Mouse (Mus musculus) erythroblast, adult 5-6 weeks (primary cell): ENCODE results near the gene Ccdc28a. TPM values are rescaled to one million over a fixed set of nuclear protein-coding genes. Genes with fewer than 3 reads are reported as not detected.

ENCODE experiments used
- ATAC-seq: replicated peaks from 2 replicates; pipeline ENCODE4 v1.8.0; 2016; ENCODE audit warnings: moderate number of reproducible peaks, mild to moderate bottlenecking, moderate TSS enrichment, inconsistent platforms; ENCODE audit not compliant: poor library complexity, low FRiP score, severe bottlenecking
- total RNA-seq, 2 experiments: library from RNA; stranded (forward) in 1 of 2; stranded (reverse) in 1 of 2; fragments of 150-400 nt in 1 of 2; fragments of 200-764, 138-1000 nt in 1 of 2; gene quantifications; 2 replicates each; pipeline versions ENCODE4 v1.2.3 to v1.2.4; 2015 to 2017; ENCODE audit warnings: low replicate concordance in 2 of 2

Ccdc28a gene
- total RNA-seq, 2 experiments from 2014 or later, result 8.5 to 21.1 TPM

DNA sequence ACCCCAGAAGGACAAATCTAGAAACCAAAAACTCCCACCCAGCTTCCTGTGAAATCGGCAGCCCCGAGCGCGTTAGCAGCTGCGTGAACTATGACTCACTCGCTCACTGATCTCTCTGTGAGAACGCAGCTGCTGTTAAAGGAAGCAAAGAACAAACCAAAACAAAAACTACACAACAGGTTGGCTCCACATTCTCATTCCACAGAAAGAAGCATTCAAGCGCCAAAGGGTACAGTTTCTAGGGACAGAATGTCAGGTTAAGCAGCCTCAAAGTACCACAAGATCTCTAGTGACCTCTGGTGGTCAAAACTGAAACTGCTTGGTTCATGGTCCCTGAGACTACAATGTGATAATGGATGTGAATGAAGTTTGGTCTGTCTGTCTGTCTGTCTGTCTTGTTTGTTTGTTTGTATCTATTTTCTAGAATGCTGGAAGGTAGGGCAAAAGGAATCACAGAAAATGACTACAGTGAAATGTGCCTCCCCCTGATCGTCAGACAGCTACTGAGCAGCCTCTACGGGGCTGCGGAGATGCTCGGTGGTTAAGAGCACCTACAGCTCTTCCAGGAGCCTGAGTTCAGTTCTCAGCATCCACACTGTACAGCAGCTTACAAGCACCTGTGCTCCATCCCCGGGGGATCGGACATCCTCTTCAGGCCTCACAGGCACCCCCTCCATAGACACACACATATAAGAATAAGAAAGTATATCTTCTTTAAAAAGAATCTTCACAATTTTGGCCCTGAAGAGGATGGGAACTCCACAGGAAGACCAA, 37.4 kb downstream of the Ccdc28a start:
- peak; percentile 90 for ATAC-seq

DNA sequence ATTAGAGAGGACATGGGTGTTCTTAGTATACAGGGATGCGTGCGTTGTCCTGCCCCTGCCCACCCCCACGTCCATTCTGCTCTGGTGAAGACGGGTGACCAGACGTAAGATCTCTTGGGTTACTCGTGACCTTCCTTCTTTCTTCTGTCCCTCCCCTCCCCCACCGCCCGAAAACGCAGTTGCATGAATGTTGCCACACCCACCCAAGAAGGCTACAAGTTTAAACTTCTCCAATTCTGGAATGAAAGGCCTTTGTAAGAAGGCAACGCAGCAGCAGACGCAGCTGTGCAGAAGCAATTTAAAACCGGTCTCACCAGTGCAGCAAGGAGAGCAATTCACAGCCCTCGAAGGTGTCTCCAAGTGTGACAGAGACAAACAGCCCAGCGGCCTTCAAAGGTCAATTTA, 40.1 kb downstream of the Ccdc28a start:
- no peak for ATAC-seq

DNA sequence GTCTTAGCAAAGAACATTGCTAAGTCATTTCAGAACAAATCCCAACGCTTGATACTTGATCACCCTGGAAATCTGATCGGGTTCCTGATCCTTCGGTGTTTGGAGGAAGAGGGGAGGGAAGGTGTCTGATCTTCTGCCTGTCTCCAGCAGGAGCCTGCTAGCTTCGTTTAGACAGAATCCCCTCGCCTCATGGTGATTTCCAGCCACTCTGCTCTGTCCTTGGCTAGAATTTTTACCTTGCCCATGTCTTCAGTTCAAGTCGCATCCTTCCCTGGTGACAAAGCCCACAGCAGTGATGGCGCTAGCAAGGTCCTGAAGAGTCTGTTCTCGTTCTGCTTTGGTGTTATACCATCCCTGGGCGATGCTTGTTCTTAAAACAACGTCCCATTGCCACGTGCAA, 40.6 kb downstream of the Ccdc28a start:
- no peak for ATAC-seq

DNA sequence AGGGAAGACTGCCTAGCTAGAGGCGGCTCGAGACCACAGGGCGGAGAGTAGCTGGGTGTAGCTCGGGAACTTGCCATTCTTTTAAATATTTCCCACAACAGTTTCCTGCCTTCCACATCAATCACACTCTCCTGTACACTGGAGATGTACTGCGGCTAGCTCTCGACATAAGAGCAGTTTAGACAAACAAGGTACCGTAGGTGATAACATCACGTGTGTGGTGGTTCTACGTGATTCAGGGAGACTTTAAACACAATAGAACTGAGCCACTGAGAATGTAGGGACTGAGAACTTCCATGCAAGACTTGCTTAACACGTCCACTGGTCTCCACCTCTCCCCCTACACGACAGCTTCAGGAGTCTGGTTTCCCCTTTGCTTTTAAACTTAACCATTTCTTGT, 41.6 kb downstream of the Ccdc28a start:
- ATAC-seq, result no peak

DNA sequence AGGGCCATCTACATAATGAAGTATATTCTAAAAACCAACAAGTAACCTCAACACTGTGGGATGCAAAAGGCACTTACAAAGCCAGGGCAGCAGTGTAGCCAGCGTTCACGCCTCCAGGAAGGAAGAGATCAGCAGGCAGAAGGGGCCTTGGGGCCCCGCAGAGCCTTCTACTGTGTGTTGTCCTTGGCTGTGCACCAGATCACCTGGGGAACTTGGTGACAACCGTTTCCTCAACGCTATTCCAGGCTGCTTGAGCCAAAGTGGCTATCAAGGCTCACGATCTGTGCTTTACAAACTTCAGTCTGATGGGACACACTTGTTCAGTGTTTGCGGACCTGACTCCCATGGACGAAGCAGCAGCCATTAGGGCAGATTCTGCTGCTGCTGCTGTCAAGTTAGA, 43.1 kb downstream of the Ccdc28a start:
- no peak for ATAC-seq

DNA sequence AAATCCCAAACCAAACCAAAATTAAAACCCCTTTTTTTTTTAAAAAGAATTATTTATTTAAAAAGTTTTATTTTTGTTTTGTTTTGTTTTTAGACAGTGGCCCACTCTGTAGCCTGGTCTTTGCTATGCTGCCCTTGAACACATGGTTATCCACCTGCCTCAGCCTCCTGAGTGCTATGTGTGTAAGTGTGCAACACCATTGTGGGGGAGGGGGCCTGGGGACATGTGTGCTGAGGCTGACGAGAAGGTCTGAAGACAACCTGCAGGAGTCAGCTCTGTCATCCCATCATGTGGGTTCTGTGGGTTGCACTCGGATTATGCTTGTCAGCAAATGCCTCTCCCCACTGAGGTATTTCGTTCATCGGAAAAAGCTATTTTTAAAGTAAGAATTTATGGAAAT, 45.3 kb downstream of the Ccdc28a start:
- no peak for ATAC-seq

DNA sequence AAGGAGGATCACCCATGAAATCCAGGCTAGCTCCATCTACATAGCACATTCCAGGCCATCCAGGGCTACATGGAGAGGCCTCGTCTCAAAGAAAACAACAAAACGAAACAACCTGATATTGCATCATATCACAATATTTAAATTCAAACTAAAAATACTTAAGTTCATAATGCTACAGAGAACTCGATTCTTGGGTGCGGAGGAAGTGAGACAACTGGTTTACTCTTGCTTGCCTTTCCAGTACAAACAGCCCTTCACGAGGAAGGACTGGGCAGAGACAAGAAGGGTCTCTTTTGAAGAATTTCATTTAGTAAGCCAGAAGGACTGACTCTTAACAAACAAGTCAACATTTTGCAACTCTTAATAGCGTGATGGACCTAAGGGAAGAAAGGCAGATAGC, 46.2 kb downstream of the Ccdc28a start:
- ATAC-seq, result no peak

DNA sequence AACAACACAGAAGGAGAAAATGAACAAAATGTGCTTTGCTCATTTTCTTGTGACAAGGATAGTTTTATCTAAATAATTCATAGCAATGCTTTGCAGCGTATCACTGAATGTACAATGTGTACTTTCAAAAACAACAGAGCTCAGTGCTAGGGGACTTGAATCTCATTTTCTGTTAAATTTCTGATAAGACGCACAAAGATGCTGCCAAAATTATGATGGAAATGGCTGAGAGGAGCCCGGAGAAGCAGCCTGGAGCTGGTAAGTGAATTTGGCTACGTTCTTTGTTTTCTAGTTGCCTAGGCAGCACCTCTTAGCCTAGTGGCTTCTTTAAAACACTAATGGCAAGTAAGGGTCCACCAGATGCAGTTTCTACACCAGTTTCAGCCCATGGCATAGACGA, 52.6 kb downstream of the Ccdc28a start:
- no peak for ATAC-seq

DNA sequence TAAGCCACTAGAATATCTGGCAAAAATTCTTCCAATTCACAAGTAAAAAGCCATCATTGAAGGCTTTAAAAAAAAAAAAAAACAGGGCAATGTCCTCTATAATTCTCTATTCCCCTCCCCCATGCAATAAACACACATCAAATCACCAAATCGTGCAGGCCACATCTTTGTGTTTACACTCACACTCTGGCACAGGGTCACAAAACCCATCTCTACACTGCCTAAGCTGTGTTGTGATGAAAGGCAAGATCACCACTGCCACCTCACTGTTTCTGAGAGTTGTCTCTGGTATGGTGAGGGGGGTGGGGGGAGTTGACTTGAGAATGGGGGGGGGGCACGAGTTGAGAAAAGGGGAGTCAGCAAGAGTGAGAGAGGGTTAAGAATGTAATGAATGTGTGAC, 57.5 kb downstream of the Ccdc28a start:
- no peak for ATAC-seq

DNA sequence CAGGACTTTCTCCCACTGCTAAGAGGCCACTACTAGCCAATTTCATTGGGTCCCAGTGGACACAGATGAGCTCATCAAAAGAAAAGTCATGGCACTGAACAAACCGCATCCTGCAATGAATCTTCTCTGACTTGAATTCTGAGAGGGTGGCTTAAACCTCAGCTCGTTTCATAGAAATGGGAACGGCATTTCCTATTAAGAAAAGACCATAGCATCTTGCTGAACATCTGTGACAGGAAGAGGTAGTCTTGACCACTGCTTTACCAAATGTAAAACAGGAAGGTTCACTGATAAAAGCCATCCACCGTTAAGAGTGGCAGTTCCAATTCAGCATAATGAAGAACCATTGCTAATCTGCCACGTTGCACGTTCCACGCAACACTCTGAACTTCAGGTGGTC, 58.1 kb downstream of the Ccdc28a start:
- ATAC-seq, result no peak

DNA sequence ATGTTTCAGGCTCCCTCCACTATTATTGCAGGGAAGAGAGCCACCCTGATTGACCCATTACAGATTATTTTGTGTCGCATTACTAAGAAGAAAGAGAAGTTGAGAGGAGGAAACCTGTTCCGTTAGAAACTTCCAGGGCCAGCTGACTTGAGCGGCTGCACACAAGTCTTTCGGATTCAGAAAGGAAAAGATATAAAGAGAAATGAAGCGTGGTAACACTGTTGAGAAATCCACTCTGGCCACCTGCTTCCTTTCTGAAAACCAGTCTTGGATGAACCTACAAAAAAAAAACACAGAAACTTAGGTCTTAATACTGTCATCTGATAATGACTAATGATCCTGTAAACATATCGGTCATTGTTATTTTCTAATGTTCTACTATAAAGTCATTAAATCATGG, 59.7 kb downstream of the Ccdc28a start:
- ATAC-seq, result no peak

Other genes starting within 250 kb of the Ccdc28a start
- gene Abracl, start 211.7 kb downstream of the Ccdc28a start, total RNA-seq (2015; ENCODE audit: low replicate concordance), result 51.4 and 73.2 TPM in 2 replicates
- gene Abracl, start 211.7 kb downstream of the Ccdc28a start, total RNA-seq (2017; ENCODE audit: low replicate concordance), result 48.9 and 55.5 TPM in 2 replicates
- gene Reps1, start 179.1 kb downstream of the Ccdc28a start, total RNA-seq (2015; ENCODE audit: low replicate concordance), result 23.6 and 27.5 TPM in 2 replicates
- gene Reps1, start 179.1 kb downstream of the Ccdc28a start, total RNA-seq (2017; ENCODE audit: low replicate concordance), result 7.2 and 14.7 TPM in 2 replicates
- not detected in 2 replicates for gene Ect2l, start 24.1 kb downstream of the Ccdc28a start, total RNA-seq (2015; ENCODE audit: low replicate concordance)
- not detected in 2 replicates for gene Ect2l, start 24.1 kb downstream of the Ccdc28a start, total RNA-seq (2017; ENCODE audit: low replicate concordance)
- not detected in 2 replicates for gene Nhsl1, start 84.0 kb upstream of the Ccdc28a start, total RNA-seq (2015; ENCODE audit: low replicate concordance)
- gene Nhsl1, start 84.0 kb upstream of the Ccdc28a start, total RNA-seq (2017; ENCODE audit: low replicate concordance), result 1.7 TPM in 1 of 2 replicates, not detected in the other